Mouse (Mus musculus): ENCODE results near the gene Olfr1016.

Olfr1016 gene

GRCm38 (mm10) chr2:85802444-85802843, at the start of gene Olfr1016:
Olfr1016 (minus strand) TSS chr2:85802544.
- CTCF ChIA-PET, result no interaction called here

- CTCF ChIA-PET, result no interaction called here
Measured at GRCm38 (mm10) chr2:85846730-85847129, 44.4 kb upstream of the Olfr1016 start, which contains the start of gene Olfr1020. Olfr1020 (plus strand) TSS chr2:85847030.

- CTCF ChIA-PET, result no interaction called here
Measured at GRCm38 (mm10) chr2:85845383-85845782, 43.0 kb upstream of the Olfr1016 start, which contains the start of gene Olfr1019. Olfr1019 (minus strand) TSS chr2:85845483.

GRCm38 (mm10) chr2:85818179-85818578, 15.8 kb upstream of the Olfr1016 start, which contains the start of gene Olfr1018:
Olfr1018 (plus strand) TSS chr2:85818479.
- CTCF ChIA-PET, result no interaction called here

- CTCF ChIA-PET, result no interaction called here
Measured at GRCm38 (mm10) chr2:85804501-85804900, 2.2 kb upstream of the Olfr1016 start.

- CTCF ChIA-PET, result no interaction called here
Measured at GRCm38 (mm10) chr2:85792331-85792730, 10.0 kb downstream of the Olfr1016 start.

GRCm38 (mm10) chr2:85781717-85782116, 20.6 kb downstream of the Olfr1016 start, which contains the start of gene Olfr1015:
Olfr1015 (plus strand) TSS chr2:85782017.
- CTCF ChIA-PET, result no interaction called here

- CTCF ChIA-PET, result no interaction called here
Measured at GRCm38 (mm10) chr2:85772413-85772812, 29.9 kb downstream of the Olfr1016 start, which contains the start of gene Olfr1014. Olfr1014 (plus strand) TSS chr2:85772713.

- CTCF ChIA-PET, result no interaction called here
Measured at GRCm38 (mm10) chr2:85766798-85767197, 35.5 kb downstream of the Olfr1016 start, which contains the start of gene Olfr1013. Olfr1013 (plus strand) TSS chr2:85767098.

- CTCF ChIA-PET, result no interaction called here
Measured at GRCm38 (mm10) chr2:85762666-85763065, 39.7 kb downstream of the Olfr1016 start, which contains the start of gene Olfr1012. Olfr1012 (minus strand) TSS chr2:85762766.

GRCm38 (mm10) chr2:85753822-85754221, 48.5 kb downstream of the Olfr1016 start:
- CTCF ChIA-PET, result no interaction called here
